Mouse (Mus musculus): Measurements from ENCODE around the gene Gm17545.
"Not testable (repeated sequence)": the region's sequence is repeated elsewhere in the genome, so short reads cannot be mapped to it uniquely, and the experiment has no call there.

Gm17545 gene

GRCm38 (mm10) chr9:22453990-22454389, at the start of gene Gm17545:
Gm17545 (plus strand) TSS chr9:22454290.
- not testable (repeated sequence) for DNase-seq

GRCm38 (mm10) chr9:22405414-22405813, 48.7 kb upstream of the Gm17545 start:
- no peak for DNase-seq

- DNase-seq: not testable (repeated sequence)
Measured at GRCm38 (mm10) chr9:22407633-22408032, 46.5 kb upstream of the Gm17545 start.

- DNase-seq: not testable (repeated sequence)
Measured at GRCm38 (mm10) chr9:22408344-22408743, 45.7 kb upstream of the Gm17545 start.

GRCm38 (mm10) chr9:22409501-22409900, 44.6 kb upstream of the Gm17545 start:
- DNase-seq: no peak

- DNase-seq: peak; percentile 98
Measured at GRCm38 (mm10) chr9:22411002-22411857, 42.9 kb upstream of the Gm17545 start, which contains the start of gene 9530077C05Rik. 9530077C05Rik (plus strand) TSS chr9:22411513.

- DNase-seq: no peak
Measured at GRCm38 (mm10) chr9:22416187-22416586, 37.9 kb upstream of the Gm17545 start.

- DNase-seq: no peak
Measured at GRCm38 (mm10) chr9:22417547-22417946, 36.5 kb upstream of the Gm17545 start.

GRCm38 (mm10) chr9:22419877-22420276, 34.2 kb upstream of the Gm17545 start:
- DNase-seq: no peak

GRCm38 (mm10) chr9:22420491-22420890, 33.6 kb upstream of the Gm17545 start:
- peak; percentile 32 for DNase-seq

GRCm38 (mm10) chr9:22422559-22422958, 31.5 kb upstream of the Gm17545 start:
- no peak for DNase-seq

GRCm38 (mm10) chr9:22423507-22423906, 30.6 kb upstream of the Gm17545 start:
- no peak for DNase-seq

GRCm38 (mm10) chr9:22424196-22424595, 29.9 kb upstream of the Gm17545 start:
- DNase-seq: no peak

- no peak for DNase-seq
Measured at GRCm38 (mm10) chr9:22424719-22425118, 29.4 kb upstream of the Gm17545 start.

- no peak for DNase-seq
Measured at GRCm38 (mm10) chr9:22428028-22428665, 25.9 kb upstream of the Gm17545 start.

GRCm38 (mm10) chr9:22428666-22429410, 25.3 kb upstream of the Gm17545 start:
- no peak for DNase-seq

- DNase-seq: no peak
Measured at GRCm38 (mm10) chr9:22429533-22430241, 24.4 kb upstream of the Gm17545 start.

GRCm38 (mm10) chr9:22430315-22430840, 23.7 kb upstream of the Gm17545 start:
- DNase-seq: no peak

GRCm38 (mm10) chr9:22433221-22433620, 20.9 kb upstream of the Gm17545 start:
- DNase-seq: no peak

- no peak for DNase-seq
Measured at GRCm38 (mm10) chr9:22434101-22434500, 20.0 kb upstream of the Gm17545 start.

- DNase-seq: no peak
Measured at GRCm38 (mm10) chr9:22438826-22439225, 15.3 kb upstream of the Gm17545 start.

GRCm38 (mm10) chr9:22443157-22443556, 10.9 kb upstream of the Gm17545 start:
- DNase-seq: no peak

Measured in cerebellum, adult 11-12 months (tissue).